Mouse (Mus musculus) stomach, postnatal 0 days (tissue): ENCODE results near the gene Dut. TPM values are rescaled to one million over a fixed set of nuclear protein-coding genes. Genes with fewer than 3 reads are reported as not detected.
A peak's percentile ranks its signal among the peaks of the same experiment; 100 is the strongest.
"Not testable (repeated sequence)": the region's sequence is repeated elsewhere in the genome, so short reads cannot be mapped to it uniquely, and the experiment has no call there.

Experiments used
- ATAC-seq: fragments of 200-750 bp; cut with Nextera tagmentation; 2 replicates; pipeline ENCODE4 v1.8.0; 2017; ENCODE audit not compliant: low FRiP score, low TSS enrichment
- DNase-seq: peaks from one replicate; pipeline ENCODE4 v3.0.0-alpha.2; 2016; ENCODE audit warnings: low spot score
- H3K27ac ChIP-seq: fragments of 300-500 bp; sonication (generic); replicated peaks from 2 replicates; pipeline ENCODE4 v1.5.1; 2014; ENCODE audit warnings: mild to moderate bottlenecking, control low read depth
- H3K27me3 ChIP-seq: fragments of 300-500 bp; sonication (generic); 2 replicates; pipeline ENCODE4 v1.6.1; 2014; ENCODE audit warnings: low read length; ENCODE audit not compliant: control insufficient read depth, insufficient read depth
- H3K36me3 ChIP-seq: fragments of 300-500 bp; sonication (generic); 2 replicates; pipeline ENCODE4 v1.6.1; 2014; ENCODE audit warnings: low read length, mixed read lengths; ENCODE audit not compliant: control insufficient read depth, insufficient read depth
- H3K4me1 ChIP-seq: fragments of 300-500 bp; sonication (generic); replicated peaks from 2 replicates; pipeline ENCODE4 v1.6.1; 2014; ENCODE audit warnings: antibody characterized with exemption; ENCODE audit not compliant: control insufficient read depth, insufficient read depth
- H3K4me2 ChIP-seq: fragments of 300-500 bp; sonication (generic); replicated peaks from 2 replicates; pipeline ENCODE4 v1.6.1; 2014; ENCODE audit warnings: low read depth, mild to moderate bottlenecking, control low read depth, moderate library complexity
- H3K4me3 ChIP-seq: fragments of 300-500 bp; sonication (generic); 2 replicates; pipeline ENCODE4 v1.5.1; 2014; ENCODE audit warnings: low read depth, low read length, control low read depth
- H3K9ac ChIP-seq: fragments of 300-500 bp; sonication (generic); 2 replicates; pipeline ENCODE4 v1.6.1; 2014; ENCODE audit warnings: mild to moderate bottlenecking, low read length, control low read depth, mixed read lengths
- H3K9me3 ChIP-seq: fragments of 300-500 bp; sonication (generic); 2 replicates; pipeline ENCODE4 v1.6.1; 2016; ENCODE audit warnings: low read length; ENCODE audit not compliant: control insufficient read depth
- CTCF ChIP-seq: IDR thresholded peaks from 2 replicates; pipeline ENCODE4 v1.5.1; 2016; ENCODE audit warnings: antibody characterized with exemption, low read depth, mild to moderate bottlenecking, moderate library complexity
- EP300 ChIP-seq: optimal IDR thresholded peaks from 2 replicates; pipeline ENCODE3; 2016; ENCODE audit warnings: antibody characterized with exemption
- WGBS: fragments of 180-500 bp; shearing (Covaris S2); extraction: QIAGEN DNeasy Blood & Tissue Kit; methylation state at CpG from one replicate; pipeline ENCODE4 v1.1.7; 2014; 5-methylcytosine and 5-hydroxymethylcytosine counted together
- polyA plus RNA-seq: library from polyadenylated mRNA; unstranded; fragments of >200 nt; fragmentation: Nextera tagmentation; extraction: Ambion mirVana; gene quantifications from 2 replicates; pipeline ENCODE4 v1.2.1, GENCODE M21; 2015

Gene Dut
- polyA plus RNA-seq, 1 experiment from 2014 or later, result 53.5 TPM

DNA sequence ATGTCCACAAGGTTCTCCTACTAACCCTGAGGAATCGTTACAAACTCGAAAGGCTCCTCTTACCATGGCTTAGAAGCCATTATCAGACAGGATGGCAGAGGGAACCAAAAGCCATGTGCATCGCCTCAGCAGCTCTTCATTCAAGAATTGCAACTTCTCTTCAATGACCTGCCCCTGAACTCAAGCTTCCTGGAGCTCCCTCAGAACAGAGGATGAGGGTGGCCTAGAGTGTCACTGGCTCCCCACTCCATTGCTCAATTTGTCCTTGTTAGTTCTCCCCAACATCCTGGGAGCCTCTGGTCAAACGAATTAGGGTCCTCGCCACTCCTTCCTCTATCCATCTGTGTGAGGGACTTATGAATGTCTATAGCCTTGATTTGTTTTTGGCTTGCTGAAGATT is 29.7 kb downstream of the Dut start:
- no peak overlapping the region for H3K4me2 ChIP-seq
- no peaks in the 10 kb centered on the region for H3K27me3 ChIP-seq
- no peak overlapping the region for H3K27ac ChIP-seq
- DNase-seq (no peak), ATAC-seq (no peak)
- H3K9me3 ChIP-seq, result no peaks in the 10 kb centered on the region
- TF ChIP-seq CTCF, result no peak
- TF ChIP-seq EP300, result no peak
- H3K4me1 ChIP-seq, result no peaks in the 10 kb centered on the region; the same call in 1 of the 2 replicates
- no peaks in the 10 kb centered on the region for H3K36me3 ChIP-seq
- H3K4me3 ChIP-seq, result no peak overlapping the region
- no peak overlapping the region for H3K9ac ChIP-seq
- 88% methylated on average over 5 of the region's 5 CpGs for WGBS

DNA sequence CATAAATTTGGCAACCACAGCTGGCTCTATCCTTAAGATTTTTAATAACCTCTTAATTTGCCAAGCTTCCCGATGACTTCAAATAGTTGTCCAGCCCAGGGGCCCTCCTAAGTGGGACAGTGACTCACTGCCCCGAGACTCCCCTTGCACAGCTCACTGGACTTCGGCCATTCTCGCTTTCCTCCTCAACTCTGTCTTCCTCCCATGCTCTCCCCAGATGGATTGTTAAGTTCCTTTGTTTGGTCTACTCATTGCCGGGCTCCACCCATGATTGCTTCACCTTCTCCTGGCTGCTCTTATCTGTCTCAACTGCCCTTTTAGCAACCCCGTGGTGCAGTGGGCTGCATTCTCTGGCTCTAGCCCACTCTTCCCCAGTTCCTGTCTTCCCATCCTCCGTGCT is 31.5 kb downstream of the Dut start:
- H3K27me3 ChIP-seq, result no peaks in the 10 kb centered on the region
- no peaks in the 10 kb centered on the region for H3K9me3 ChIP-seq
- no peak overlapping the region for H3K4me2 ChIP-seq
- ATAC-seq (peak; percentile 65; the same call in 1 of the 2 replicates), DNase-seq (no peak)
- WGBS, result 32% methylated on average over 7 of the region's 7 CpGs
- H3K27ac ChIP-seq, result 0 out of 2 replicates have a peak overlapping the region, but pooled peaks have one; percentile 8
- H3K4me1 ChIP-seq, result no peaks in the 10 kb centered on the region; the same call in 1 of the 2 replicates
- TF ChIP-seq CTCF (no peak), EP300 (no peak)
- H3K36me3 ChIP-seq, result no peaks in the 10 kb centered on the region
- H3K9ac ChIP-seq, result no peak overlapping the region
- no peak overlapping the region for H3K4me3 ChIP-seq

DNA sequence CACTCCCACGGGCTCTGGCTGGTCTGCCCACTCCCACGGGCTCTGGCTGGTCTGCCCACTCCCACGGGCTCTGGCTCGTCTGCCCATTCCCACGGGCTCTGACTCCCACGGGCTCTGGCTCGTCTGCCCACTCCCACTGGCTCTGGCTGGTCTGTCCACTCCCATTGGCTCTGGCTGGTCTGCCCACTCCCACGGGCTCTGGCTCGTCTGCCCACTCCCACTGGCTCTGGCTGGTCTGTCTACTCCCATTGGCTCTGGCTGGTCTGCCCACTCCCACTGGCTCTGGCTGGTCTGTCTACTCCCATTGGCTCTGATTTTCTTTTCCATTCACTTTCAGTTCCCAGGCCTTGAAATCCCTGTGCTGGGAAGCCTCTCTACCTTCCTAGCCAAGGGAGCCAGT is 33.0 kb downstream of the Dut start:
- not testable (repeated sequence) for H3K4me3 ChIP-seq, H3K4me2 ChIP-seq, H3K9me3 ChIP-seq, H3K27me3 ChIP-seq, H3K4me1 ChIP-seq, DNase-seq, ATAC-seq, H3K36me3 ChIP-seq, H3K9ac ChIP-seq, H3K27ac ChIP-seq
- WGBS, result 88% methylated on average over 9 of the region's 9 CpGs

DNA sequence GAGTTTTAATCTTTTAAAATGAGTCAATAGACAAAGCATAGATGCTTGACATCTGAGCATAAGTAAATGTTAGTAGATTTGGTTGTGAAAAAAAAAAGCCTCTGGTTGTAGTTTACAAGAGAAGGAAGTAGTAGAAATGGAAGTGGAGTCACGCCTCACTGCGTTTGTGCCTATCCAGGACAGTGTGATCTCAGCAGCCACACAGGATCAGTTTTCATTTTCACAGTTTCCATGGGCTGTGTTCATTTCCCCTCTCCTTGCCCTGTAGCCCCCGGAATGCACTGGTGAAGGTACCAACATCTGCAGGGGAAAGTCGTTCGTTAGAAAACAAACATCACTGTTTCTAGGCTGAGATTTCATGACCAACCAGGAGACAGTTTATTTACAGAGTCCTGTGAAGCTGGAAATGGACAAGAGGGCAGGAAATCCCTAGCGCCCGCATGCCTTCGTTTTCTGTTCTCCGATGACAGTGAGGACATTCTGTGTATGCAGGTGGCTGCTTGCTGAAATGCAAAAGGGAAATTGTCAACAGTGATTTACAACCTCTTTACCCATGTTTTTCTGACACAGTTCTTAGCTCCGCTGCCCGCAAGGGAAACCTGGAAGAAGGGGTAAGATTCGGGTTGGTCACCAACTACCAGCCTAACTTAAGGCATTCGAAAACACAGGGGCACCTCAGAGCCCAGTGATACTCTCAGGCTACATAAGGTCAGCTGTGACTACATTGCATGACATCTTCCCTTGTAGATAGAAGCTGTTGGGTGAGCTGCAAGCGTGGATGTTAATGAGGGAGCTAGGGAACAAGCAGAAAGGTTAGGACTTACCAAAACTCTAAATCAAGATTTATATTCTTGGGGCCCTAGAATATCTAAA is 35.6 kb downstream of the Dut start:
- ATAC-seq, result no peak
- Histone ChIP-seq H3K4me2 (0 out of 2 replicates have a peak overlapping the region, but pooled peaks have one; percentile 12), H3K9ac (no peak overlapping the region), H3K4me1 (no peaks in the 10 kb centered on the region; the same call in 1 of the 2 replicates), H3K9me3 (no peaks in the 10 kb centered on the region), H3K4me3 (no peak overlapping the region), H3K27ac (no peak overlapping the region), H3K27me3 (no peaks in the 10 kb centered on the region), H3K36me3 (no peaks in the 10 kb centered on the region)
- DNase-seq, result no peak
- TF ChIP-seq CTCF, result no peak
- TF ChIP-seq EP300, result no peak
- WGBS, result 38% methylated on average over 14 of the region's 14 CpGs

DNA sequence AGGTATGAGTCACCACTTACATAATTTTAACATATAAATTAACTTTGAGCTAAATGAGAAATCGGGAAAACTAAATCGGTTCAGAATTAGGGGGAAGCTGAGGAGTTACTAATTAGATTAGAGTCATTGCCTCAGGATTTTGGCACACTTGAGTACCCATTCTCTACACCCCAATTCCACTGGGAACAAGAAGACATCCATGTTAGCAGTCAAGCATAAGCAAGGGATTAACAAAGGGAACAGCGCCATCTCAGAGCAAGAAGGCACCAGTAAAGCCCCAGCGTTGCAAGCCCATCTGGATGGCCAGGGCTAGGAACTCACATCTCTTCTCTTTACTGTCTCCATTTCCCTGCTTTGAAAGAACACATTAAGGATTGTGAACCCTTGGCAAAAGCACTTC is 38.8 kb downstream of the Dut start:
- Histone ChIP-seq H3K9me3 (no peaks in the 10 kb centered on the region), H3K9ac (no peak overlapping the region), H3K4me1 (no peaks in the 10 kb centered on the region), H3K4me3 (no peak overlapping the region), H3K36me3 (no peaks in the 10 kb centered on the region), H3K27ac (no peak overlapping the region), H3K27me3 (no peaks in the 10 kb centered on the region), H3K4me2 (no peak overlapping the region)
- ATAC-seq (no peak), DNase-seq (no peak)
- WGBS, result 74% methylated on average over 4 of the region's 4 CpGs
- TF ChIP-seq EP300 (no peak), CTCF (no peak)

DNA sequence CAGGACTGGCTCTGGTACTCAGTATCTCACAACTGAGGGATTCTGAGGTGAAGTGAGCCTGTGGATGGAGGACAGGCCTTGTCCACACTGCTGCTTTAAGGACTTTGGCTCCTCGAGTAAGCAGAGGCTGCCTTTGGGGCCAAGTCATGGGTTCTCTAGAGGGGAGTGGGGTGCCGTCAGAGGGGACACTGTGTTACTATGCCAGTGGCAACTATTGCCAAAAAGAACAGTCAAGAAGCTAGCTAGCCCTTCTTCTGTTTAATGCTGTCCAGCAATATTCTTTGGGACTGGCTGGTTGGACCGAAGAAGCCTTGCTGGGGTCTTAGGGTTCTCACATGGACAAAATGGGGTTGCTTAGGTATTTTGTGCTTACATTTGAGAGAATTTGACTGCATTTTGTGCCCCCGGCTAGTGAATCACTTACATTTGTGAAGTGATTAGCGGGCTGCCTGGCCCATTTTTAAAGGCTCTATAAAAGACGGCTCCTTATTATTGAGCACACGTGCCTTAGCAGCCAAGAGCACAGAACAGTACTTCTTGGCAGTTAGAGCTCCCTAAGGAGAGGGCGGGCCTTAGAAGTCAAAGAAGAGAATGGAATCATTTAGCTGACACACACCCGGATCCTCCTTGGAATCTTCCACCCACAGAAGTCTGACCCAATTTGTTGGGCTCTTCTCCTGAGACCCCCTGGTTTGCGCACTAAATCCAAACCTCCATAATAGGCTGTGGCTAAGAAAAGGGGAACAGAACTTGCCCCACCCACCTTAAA is 43.4 kb downstream of the Dut start:
- no peaks in the 10 kb centered on the region for H3K27me3 ChIP-seq
- H3K27ac ChIP-seq, result no peak overlapping the region
- no peaks in the 10 kb centered on the region for H3K4me1 ChIP-seq
- no peak overlapping the region for H3K4me3 ChIP-seq
- ATAC-seq (no peak), DNase-seq (no peak)
- no peak overlapping the region for H3K4me2 ChIP-seq
- H3K36me3 ChIP-seq, result no peaks in the 10 kb centered on the region
- no peaks in the 10 kb centered on the region for H3K9me3 ChIP-seq
- TF ChIP-seq CTCF (no peak), EP300 (no peak)
- H3K9ac ChIP-seq, result no peak overlapping the region
- 74% methylated on average over 10 of the region's 10 CpGs for WGBS
